Mouse (Mus musculus): Measurements from ENCODE around the gene Fpr-rs4.

DNA sequence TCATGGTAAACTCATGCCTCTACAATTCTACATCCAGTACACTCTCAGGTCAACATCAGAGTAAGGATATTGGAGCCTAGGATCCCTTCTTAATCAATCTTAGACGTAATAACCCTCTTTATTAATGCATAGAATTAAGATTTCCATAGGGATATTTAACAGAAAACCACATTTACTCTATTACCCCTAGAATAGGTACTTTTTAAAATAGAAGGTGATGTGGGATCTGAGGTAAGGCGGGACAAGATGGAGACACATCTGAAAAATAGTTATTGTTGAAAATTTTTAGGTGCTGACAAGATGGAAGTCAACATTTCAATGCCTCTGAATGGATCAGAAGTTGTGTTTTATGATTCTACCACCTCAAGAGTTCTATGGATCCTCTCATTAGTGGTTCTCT lies at the start of gene Fpr-rs4:
- no peak for TF ChIP-seq CTCF (IDR thresholded peaks at IDR 0.05; ENCODE audit: low read depth)
- no peak for TF ChIP-seq EP300 (IDR thresholded peaks at IDR 0.05; ENCODE audit: low read depth)
